Mouse (Mus musculus): ENCODE measurements around the gene Znhit3.

The Znhit3 gene

DNA sequence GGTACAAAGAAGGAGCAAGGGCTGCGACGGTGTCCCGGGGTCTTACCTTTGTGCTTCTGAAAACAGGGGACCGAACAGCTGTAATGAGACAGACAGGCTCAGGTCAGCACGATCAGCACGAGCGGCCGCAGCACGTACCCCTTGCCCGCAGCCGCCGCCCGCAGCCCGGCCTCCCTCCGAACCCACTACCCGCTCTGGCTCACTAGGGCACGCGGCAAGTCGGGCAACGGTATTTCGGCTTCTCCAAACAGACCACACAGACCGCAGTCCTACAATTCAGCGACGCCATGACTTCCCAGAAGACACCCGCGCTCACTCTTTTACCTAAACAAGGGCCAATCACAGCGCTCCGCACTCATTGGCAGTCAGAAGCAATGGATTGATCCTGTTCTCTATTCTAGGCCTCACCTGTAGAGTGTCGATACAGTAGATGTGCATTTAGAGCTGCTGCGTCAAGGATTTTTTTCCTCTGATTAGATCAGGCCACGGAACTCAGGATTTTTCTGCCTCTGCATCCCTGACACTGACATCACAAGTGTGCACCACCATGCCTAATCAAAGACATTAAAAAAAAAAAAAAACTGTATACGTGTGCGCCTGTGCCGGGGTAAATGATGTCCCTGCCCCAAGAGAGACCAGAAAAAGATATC is at the start of gene Znhit3:
Gene Znhit3 (minus strand): TSS at position 314 of the 650 bp plus-strand sequence.
- peak; percentile 76 to 84 for DNase-seq (ENCODE audit: low spot score in 2 of 2)

GRCm38 (mm10) chr11:84963556-84963955 is 47.4 kb upstream of the Znhit3 start:
- no peak for DNase-seq (ENCODE audit: low spot score in 2 of 2)

- DNase-seq (ENCODE audit: low spot score in 2 of 2): no peak
Observed at GRCm38 (mm10) chr11:84962536-84962935, 46.4 kb upstream of the Znhit3 start.

- DNase-seq (ENCODE audit: low spot score in 2 of 2): no peak
Observed at GRCm38 (mm10) chr11:84961571-84961970, 45.4 kb upstream of the Znhit3 start.

DNA sequence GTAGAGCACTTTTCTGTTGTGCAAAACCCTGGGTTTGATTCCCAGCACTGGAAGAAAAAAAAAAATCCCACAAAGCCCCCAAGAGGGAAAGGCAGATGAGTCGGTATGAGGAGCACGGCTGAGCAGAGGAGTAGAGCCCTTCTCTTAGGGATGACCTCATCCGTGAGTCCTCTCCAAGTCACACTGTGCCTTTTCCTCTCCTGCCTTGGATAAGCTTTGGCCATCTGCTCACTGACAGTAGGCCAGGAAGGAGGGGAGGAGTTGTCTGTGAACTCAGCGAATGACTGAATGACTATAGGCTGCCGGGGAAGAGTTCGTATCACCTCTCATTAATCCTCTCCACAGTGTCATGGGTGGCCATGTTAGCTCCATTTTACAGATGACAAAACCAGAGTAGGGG is 44.6 kb upstream of the Znhit3 start:
- no peak for DNase-seq (ENCODE audit: low spot score in 2 of 2)

GRCm38 (mm10) chr11:84960291-84960690 is 44.1 kb upstream of the Znhit3 start:
- no peak for DNase-seq (ENCODE audit: low spot score in 2 of 2)

DNA sequence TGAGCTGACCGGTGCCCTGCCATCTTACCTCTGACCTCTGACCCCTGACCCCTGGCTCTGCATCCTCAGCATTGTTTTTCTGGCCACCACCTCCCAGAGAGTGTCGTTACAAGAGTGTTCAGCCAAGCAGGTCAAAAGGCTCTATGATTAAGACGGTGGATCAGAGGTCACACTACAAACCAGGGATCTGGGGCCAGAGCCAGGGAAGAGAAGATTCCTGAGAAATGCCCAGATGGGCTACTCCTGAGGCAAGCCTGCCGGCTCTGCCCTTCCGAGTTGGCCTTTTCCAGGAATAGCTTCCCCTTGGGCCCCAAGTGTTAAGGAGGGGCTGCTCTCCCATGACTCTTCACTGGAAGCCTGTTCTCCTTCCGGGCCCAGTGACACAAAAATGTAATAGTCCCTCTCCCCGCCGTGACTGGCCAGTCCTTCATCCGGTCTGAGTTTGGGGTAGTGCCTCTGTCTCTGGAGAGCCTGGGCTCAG is 43.6 kb upstream of the Znhit3 start:
- no peak for DNase-seq (ENCODE audit: low spot score in 2 of 2)

DNA sequence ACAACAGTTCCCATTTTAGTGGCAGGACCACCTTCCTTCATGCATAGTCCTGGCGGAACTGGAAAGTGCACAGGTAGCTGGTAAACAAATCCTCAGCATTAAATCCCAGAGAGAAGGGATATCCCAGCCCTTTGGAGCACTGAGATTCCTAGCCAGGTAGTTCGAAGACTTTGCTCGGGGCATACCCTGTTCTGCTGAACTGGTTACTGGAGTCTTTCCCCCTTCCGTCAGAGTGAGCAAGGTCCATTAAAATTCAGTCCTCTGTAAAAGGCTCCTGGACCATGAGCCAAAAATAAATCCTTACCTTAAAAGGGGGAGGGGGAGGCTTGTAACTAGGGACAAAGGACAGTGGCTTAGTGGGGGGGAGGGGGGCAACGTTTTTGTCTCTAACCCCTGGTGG is 43.0 kb upstream of the Znhit3 start:
- DNase-seq (ENCODE audit: low spot score in 2 of 2): no peak

DNA sequence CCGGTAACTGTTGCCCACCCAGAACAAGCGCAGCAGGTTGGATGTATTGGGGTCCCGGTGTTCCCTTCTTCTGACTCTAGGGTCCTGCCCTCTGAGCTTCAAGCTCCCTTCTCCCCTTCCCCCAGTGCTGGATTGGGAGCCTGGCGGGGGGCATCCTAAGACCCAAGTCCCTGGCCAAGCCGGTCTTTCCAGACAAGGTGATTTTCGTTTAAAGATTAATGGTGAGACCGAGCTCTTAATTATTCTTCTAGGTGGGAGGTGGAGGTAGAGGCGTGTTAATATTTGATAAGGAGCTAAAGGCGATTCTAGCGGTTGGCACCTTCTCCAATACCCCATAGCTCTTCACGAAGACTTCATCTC is 42.1 kb upstream of the Znhit3 start:
- no peak for DNase-seq (ENCODE audit: low spot score in 2 of 2)

DNA sequence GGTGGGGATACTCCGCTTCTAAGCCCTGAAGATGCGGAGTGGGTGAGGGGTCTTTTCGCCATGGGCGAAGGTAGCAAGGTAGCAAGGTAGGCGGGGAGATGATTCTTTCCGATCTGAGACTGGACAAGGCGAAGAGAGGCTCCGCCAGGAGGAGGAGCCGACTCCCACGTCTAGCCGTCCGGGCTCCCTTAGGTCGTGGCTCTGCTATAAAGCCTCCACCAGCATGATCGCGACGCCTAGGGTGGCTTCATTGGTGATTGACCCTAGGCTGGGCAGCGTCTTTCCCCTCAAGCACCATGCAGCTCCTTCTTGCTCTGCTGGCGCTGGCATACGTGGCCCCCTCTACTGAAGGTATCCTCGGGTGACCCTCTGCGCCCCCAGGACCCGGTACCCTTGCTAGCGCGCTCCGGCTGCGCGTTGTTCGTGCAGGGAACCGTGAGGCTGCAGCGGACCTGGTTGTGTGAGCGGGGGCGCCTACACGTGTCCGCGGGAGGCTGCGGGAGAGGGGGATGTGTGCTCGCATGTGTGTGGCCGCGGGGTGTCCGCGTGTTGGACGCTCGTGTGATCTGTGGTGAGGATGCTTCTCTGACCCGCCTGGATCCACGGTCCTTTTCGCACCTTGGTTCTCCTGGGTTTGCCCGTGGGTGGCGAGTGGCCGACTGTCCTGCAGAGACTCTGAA is 41.6 kb upstream of the Znhit3 start, which contains the start of gene Car4:
Gene Car4 (plus strand): TSS at position 196 of the 680 bp plus-strand sequence.
- no peak for DNase-seq (ENCODE audit: low spot score in 2 of 2)

GRCm38 (mm10) chr11:84957171-84957570 is 41.0 kb upstream of the Znhit3 start:
- no peak for DNase-seq (ENCODE audit: low spot score in 2 of 2)

DNA sequence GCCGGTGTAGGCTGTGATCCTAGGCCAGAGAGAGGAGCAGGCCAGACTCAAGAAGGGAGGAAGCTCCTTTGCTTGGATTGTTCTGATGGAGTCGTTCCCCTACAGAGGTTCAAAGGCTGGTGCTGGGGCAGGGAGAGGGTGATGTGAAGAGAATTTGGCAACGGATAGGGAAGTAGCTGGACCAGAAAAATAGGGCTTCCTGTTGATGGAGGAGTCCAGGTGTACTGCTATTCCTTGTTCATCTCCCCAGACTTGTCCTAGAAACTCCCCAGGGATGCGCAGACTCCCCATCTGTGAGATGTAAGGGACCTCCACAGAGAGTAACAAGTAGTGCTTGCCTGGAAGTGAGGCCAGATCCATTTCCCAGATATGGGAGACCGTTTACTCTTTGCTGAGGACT is 40.2 kb upstream of the Znhit3 start:
- no peak for DNase-seq (ENCODE audit: low spot score in 2 of 2)

DNA sequence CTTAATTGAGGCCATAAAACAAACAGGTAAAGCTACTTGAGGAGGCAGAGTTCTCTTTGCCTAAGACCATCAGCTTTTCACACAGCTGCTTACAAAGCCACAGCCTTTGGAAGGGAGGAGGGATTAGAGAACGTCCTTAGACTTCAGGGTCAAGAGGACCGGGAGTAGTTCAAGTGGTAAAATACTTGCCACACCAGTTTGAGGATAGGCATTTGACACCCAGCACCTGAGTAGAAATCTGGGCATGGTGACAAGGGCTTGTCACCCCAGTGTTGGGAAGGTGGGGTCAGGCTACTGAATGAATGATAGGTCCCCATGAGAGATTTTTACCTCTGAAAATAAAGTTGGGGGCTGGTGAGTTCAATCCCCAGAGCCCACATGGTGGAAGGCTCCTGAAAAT is 36.4 kb upstream of the Znhit3 start:
- DNase-seq (ENCODE audit: low spot score in 2 of 2): no peak

GRCm38 (mm10) chr11:84948526-84948925 is 32.4 kb upstream of the Znhit3 start:
- no peak for DNase-seq (ENCODE audit: low spot score in 2 of 2)

DNA sequence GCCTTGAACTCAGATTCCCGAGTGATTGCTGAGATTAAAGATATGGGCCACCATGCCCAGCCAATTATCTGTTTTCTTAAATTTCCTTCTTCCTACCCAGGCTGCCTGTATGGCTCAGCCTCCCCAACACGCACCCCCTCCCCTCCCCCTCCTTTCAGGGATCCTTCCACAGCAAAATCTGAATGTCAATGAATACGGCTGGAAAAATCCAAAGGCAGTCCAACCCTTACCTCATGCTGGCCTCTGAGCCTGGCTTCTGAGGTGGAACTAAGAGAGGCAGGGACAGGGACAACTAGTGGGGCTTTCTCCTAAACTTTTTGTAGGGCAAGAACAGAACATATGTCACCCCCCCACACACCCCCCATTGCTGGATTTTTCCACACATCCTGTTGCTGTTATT is 31.9 kb upstream of the Znhit3 start:
- DNase-seq (ENCODE audit: low spot score in 2 of 2): no peak

- DNase-seq (ENCODE audit: low spot score in 2 of 2): no peak
Observed at GRCm38 (mm10) chr11:84947206-84947605, 31.0 kb upstream of the Znhit3 start.

- no peak for DNase-seq (ENCODE audit: low spot score in 2 of 2)
Observed at GRCm38 (mm10) chr11:84945841-84946240, 29.7 kb upstream of the Znhit3 start.

DNA sequence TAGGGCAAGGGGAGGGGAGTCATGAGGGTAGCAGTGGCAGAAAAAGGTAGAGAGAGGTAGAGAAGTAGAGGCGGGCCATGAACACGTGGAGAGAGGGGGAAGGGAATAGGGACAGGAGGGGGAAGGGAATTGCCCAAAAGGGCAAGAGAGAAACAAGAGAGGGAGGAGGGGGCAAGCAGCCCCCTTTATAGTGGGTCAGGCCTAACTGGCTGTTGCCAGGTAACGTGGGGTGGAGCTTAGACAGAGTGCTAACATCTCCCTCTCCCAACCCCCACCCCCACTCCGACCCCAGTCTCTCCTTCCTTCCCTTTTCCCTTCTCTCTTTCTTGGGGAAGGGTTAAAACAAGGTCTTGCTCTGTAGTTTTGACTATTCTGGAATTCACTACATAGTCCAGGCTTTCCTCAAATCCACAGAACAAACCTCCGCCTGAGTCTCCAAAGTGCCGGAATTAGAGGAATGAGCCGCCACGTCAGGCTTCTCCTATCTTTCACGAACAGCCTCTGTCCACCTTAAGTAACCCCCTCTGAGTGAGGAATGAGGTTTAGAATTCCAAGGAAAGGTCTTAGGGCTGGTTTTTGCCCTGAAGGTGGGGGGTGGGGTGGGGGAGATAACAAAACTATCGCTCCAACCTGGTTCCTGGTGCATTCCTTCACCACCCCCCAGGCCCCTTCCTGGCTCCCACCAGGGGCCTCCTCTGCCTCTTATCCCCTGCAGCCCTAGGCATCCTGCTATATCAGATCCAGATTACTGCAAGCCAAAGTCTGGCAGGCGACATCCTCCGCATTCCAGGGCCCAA is 28.7 kb upstream of the Znhit3 start:
- DNase-seq (ENCODE audit: low spot score in 2 of 2): no peak

GRCm38 (mm10) chr11:84943948-84944347 is 27.8 kb upstream of the Znhit3 start:
- DNase-seq (ENCODE audit: low spot score in 2 of 2): peak; percentile 14 to 66

- DNase-seq (ENCODE audit: low spot score in 2 of 2): no peak
Observed at GRCm38 (mm10) chr11:84940140-84940539, 24.0 kb upstream of the Znhit3 start.

GRCm38 (mm10) chr11:84939508-84940053 is 23.4 kb upstream of the Znhit3 start:
- DNase-seq (ENCODE audit: low spot score in 2 of 2): no peak

DNA sequence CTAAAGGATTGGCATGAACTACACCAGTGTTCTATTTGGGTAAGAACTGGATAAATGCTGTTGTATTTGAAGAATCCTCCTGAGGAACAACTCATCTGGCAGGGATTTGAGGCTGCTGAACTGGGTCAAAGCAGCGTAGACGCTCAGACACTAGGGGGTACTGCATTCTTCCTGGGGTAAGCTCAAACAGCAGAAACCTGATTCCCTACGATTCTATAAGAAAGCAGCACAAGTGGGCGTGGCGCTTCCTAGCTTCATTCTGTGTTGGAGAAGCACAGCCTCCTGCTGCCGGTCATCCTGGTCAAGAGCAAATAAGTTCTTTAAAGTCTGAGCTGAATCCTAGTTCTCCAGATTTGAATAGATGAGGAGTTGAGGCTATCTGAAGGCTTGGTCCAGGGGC is 16.1 kb upstream of the Znhit3 start:
- no peak for DNase-seq (ENCODE audit: low spot score in 2 of 2)

Data from spleen, postnatal 10 days (tissue).